Mouse (Mus musculus): Measurements from ENCODE around the gene Pfkp. TPM values are rescaled to one million over a fixed set of nuclear protein-coding genes. Genes with fewer than 3 reads are reported as not detected.

The Pfkp gene
- polyA plus RNA-seq, 1 experiment from 2014 or later = 12.9 TPM

GRCm38 (mm10) chr13:6595403-6595802 lies 53.2 kb downstream of the Pfkp start:
- WGBS = 81% methylated on average over 4 of the region's 4 CpGs
- Histone ChIP-seq H3K36me3 (no peaks in the 10 kb centered on the region), H3K27me3 (no peaks in the 10 kb centered on the region), H3K4me2 (replicated peaks) (no peak overlapping the region), H3K9me3 (no peaks in the 10 kb centered on the region), H3K27ac (no peak overlapping the region), H3K9ac (no peak overlapping the region), H3K4me3 (no peak overlapping the region), H3K4me1 (no peaks in the 10 kb centered on the region)
- ATAC-seq (ENCODE audit: low FRiP score, low read depth) = no peak

DNA sequence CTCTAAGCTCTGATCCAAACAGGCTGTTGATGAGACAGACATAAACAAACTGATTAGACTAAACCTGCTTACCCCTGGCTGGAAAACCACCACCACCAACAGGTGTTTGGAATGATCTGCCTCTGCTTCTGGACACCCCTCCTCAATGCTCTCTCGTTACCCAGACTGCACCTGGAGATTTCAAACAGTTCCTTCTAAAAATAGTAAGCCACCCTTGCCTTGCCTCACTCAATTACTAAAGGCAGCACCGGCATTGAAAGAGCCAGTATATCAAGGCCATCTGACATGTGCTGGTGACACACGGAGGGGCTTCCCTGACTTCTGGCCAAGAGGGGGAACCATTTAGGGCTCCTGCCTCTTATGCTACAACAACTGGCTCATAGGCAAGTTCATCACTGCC lies 57.7 kb downstream of the Pfkp start:
- H3K4me3 ChIP-seq = no peak overlapping the region
- H3K9me3 ChIP-seq = no peaks in the 10 kb centered on the region
- H3K4me1 ChIP-seq = no peaks in the 10 kb centered on the region
- no peaks in the 10 kb centered on the region for H3K36me3 ChIP-seq
- no peak overlapping the region for H3K4me2 ChIP-seq (replicated peaks)
- H3K27me3 ChIP-seq = no peaks in the 10 kb centered on the region
- H3K9ac ChIP-seq = no peak overlapping the region
- no peak for ATAC-seq (ENCODE audit: low FRiP score, low read depth)
- 30% methylated on average over 3 of the region's 3 CpGs for WGBS
- no peak overlapping the region for H3K27ac ChIP-seq

DNA sequence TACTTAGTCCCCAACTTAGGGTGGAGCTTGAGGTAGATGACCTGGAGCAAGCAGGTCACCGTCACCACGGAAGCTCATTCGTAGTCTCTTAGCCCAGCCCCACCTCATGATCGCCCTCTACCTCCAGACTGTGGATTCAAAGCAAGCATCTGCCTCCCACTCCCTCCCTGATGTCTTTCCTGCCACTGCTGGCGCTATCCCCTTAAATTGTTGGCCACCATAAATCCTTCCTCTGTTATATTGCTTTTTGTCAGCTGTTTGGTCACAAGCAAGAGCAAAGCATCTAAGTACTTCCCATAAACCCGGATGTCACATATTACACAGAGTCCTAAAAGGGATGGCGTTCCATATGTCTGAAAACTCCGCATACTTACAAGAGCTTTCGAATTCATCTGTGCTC lies 62.6 kb downstream of the Pfkp start:
- H3K36me3 ChIP-seq = peaks cover 14% of the 10 kb centered on the region
- no peaks in the 10 kb centered on the region for H3K4me1 ChIP-seq
- no peak overlapping the region for H3K4me3 ChIP-seq
- H3K9ac ChIP-seq = no peak overlapping the region
- H3K27ac ChIP-seq = no peak overlapping the region
- no peak for ATAC-seq (ENCODE audit: low FRiP score, low read depth)
- H3K27me3 ChIP-seq = no peaks in the 10 kb centered on the region
- H3K9me3 ChIP-seq = no peaks in the 10 kb centered on the region
- H3K4me2 ChIP-seq (replicated peaks) = no peak overlapping the region
- WGBS = 69% methylated on average over 9 of the region's 9 CpGs

GRCm38 (mm10) chr13:6583499-6584125 lies 65.0 kb downstream of the Pfkp start:
- H3K9me3 ChIP-seq = no peaks in the 10 kb centered on the region
- H3K36me3 ChIP-seq = peaks cover 37% of the 10 kb centered on the region
- H3K27me3 ChIP-seq = no peaks in the 10 kb centered on the region
- H3K9ac ChIP-seq = no peak overlapping the region
- H3K4me3 ChIP-seq = no peak overlapping the region
- 68% methylated on average over 4 of the region's 4 CpGs for WGBS
- no peaks in the 10 kb centered on the region for H3K4me1 ChIP-seq
- no peak overlapping the region for H3K4me2 ChIP-seq (replicated peaks)
- ATAC-seq (ENCODE audit: low FRiP score, low read depth) = no peak
- H3K27ac ChIP-seq = no peak overlapping the region

- Histone ChIP-seq H3K4me2 (replicated peaks) (no peak overlapping the region), H3K27ac (no peak overlapping the region), H3K4me3 (no peak overlapping the region), H3K9me3 (no peaks in the 10 kb centered on the region), H3K36me3 (peaks cover 95% of the 10 kb centered on the region), H3K4me1 (no peaks in the 10 kb centered on the region), H3K9ac (no peak overlapping the region), H3K27me3 (no peaks in the 10 kb centered on the region)
- 96% methylated on average over 6 of the region's 6 CpGs for WGBS
- peak; percentile 39; the same call in 1 of the 2 replicates for ATAC-seq (ENCODE audit: low FRiP score, low read depth)
These were observed 72.6 kb downstream of the Pfkp start for GRCm38 (mm10) chr13:6575920-6576509.

- Histone ChIP-seq H3K36me3 (peaks cover 96% of the 10 kb centered on the region), H3K9me3 (no peaks in the 10 kb centered on the region), H3K4me3 (no peak overlapping the region), H3K4me2 (replicated peaks) (no peak overlapping the region), H3K4me1 (no peaks in the 10 kb centered on the region), H3K9ac (no peak overlapping the region), H3K27me3 (no peaks in the 10 kb centered on the region), H3K27ac (no peak overlapping the region)
- ATAC-seq (ENCODE audit: low FRiP score, low read depth) = no peak
- WGBS = 93% methylated on average over 5 of the region's 5 CpGs
These were observed 83.0 kb downstream of the Pfkp start for GRCm38 (mm10) chr13:6565571-6565970.

DNA sequence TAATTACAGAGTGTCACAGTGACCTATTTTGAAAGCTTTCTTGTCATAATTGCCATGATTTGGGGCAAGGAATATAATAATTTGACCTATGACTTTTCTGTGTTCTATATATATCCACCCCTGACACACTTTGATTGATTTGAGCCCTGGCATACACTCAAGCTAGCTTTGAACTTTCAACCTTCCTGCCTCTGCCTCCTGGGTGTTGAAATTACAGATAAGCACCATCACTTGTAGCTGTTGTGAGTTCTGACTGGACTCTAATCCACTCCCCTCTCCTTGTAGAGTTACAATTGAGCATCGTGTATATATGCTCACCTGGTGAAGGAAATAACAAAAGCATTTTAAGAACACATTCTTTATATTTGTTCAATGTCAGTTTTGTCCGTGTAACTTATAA lies 86.2 kb downstream of the Pfkp start:
- Histone ChIP-seq H3K9me3 (no peaks in the 10 kb centered on the region), H3K27ac (no peak overlapping the region), H3K4me3 (no peak overlapping the region), H3K9ac (no peak overlapping the region), H3K27me3 (no peaks in the 10 kb centered on the region), H3K36me3 (peaks cover 94% of the 10 kb centered on the region), H3K4me1 (no peaks in the 10 kb centered on the region), H3K4me2 (replicated peaks) (no peak overlapping the region)
- no peak for ATAC-seq (ENCODE audit: low FRiP score, low read depth)
- WGBS = 93% methylated on average over 2 of the region's 2 CpGs

DNA sequence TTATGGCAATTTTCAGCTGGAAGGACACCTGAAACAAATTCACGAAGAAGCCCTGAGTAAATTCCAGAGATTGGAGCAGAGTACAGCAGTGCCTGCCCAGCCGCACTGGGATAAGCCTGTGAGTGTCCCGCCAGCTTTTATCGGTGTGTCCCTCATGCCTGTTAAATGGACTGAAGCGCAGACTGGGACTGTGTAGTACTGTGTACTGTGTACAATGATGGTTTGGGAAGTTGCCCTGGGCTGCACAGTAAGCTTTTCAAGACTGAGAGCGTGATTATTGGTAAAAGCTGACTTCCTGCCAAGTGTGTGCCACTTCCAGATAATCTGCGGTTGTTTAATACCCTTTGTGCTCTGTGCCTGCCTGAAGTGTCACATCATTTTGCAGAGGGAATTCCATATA lies 90.8 kb downstream of the Pfkp start:
- peaks cover 87% of the 10 kb centered on the region for H3K36me3 ChIP-seq
- H3K4me2 ChIP-seq (replicated peaks) = no peak overlapping the region

GRCm38 (mm10) chr13:6555656-6556055 lies 92.9 kb downstream of the Pfkp start:
- Histone ChIP-seq H3K36me3 (peaks cover 87% of the 10 kb centered on the region), H3K27me3 (no peaks in the 10 kb centered on the region), H3K9ac (no peak overlapping the region), H3K9me3 (no peaks in the 10 kb centered on the region), H3K4me2 (replicated peaks) (no peak overlapping the region), H3K27ac (no peak overlapping the region), H3K4me3 (no peak overlapping the region), H3K4me1 (no peaks in the 10 kb centered on the region)
- ATAC-seq (ENCODE audit: low FRiP score, low read depth) = no peak
- WGBS = 96% methylated on average over 11 of the region's 11 CpGs

More for the DNA sequence above, 90.8 kb downstream of the Pfkp start:
- H3K27ac ChIP-seq = no peak overlapping the region
- WGBS = 89% methylated on average over 7 of the region's 7 CpGs
- no peaks in the 10 kb centered on the region for H3K9me3 ChIP-seq
- H3K4me1 ChIP-seq = no peaks in the 10 kb centered on the region
- no peak for ATAC-seq (ENCODE audit: low FRiP score, low read depth)
- H3K27me3 ChIP-seq = no peaks in the 10 kb centered on the region
- no peak overlapping the region for H3K9ac ChIP-seq
- H3K4me3 ChIP-seq = no peak overlapping the region

DNA sequence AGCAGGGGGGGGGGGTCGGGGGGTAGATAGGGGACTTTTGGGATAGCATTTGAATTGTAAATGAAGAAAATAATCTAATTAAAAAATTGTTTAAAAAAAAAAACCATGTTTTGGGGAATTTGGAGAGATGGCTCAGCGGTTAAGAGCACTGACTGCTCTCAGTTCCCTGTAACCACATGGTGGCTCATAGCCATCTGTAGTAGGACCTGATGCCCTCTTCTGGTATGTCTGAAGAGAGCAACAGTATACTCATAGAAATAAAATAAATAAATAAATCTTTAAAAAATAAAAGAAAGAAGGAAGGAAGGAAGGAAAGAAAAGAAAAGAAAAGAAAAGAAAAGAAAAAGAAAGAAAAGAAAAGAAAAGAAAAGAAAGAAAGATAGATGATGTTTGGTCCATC lies 94.9 kb downstream of the Pfkp start:
- no peak overlapping the region for H3K4me3 ChIP-seq
- WGBS = 94% methylated on average over 2 of the region's 2 CpGs
- no peak overlapping the region for H3K27ac ChIP-seq
- H3K9me3 ChIP-seq = no peaks in the 10 kb centered on the region
- no peak for ATAC-seq (ENCODE audit: low FRiP score, low read depth)
- no peaks in the 10 kb centered on the region for H3K27me3 ChIP-seq
- H3K36me3 ChIP-seq = peaks cover 80% of the 10 kb centered on the region
- no peak overlapping the region for H3K9ac ChIP-seq
- H3K4me1 ChIP-seq = peaks cover 11% of the 10 kb centered on the region
- H3K4me2 ChIP-seq (replicated peaks) = no peak overlapping the region

- 60% methylated on average over 6 of the region's 6 CpGs for WGBS
These were observed 113.2 kb downstream of the Pfkp start for GRCm38 (mm10) chr13:6535287-6535932.

GRCm38 (mm10) chr13:6532683-6533082 lies 115.9 kb downstream of the Pfkp start:
- WGBS = 82% methylated on average over 1 of the region's 1 CpGs
- ATAC-seq (ENCODE audit: low FRiP score, low read depth) = no peak

More at GRCm38 (mm10) chr13:6535287-6535932, 113.2 kb downstream of the Pfkp start:
- H3K9ac ChIP-seq = no peak overlapping the region
- no peaks in the 10 kb centered on the region for H3K4me1 ChIP-seq
- no peak overlapping the region for H3K27ac ChIP-seq
- H3K9me3 ChIP-seq = no peaks in the 10 kb centered on the region
- H3K4me3 ChIP-seq = no peak overlapping the region
- no peaks in the 10 kb centered on the region for H3K36me3 ChIP-seq
- ATAC-seq (ENCODE audit: low FRiP score, low read depth) = no peak
- H3K27me3 ChIP-seq = no peaks in the 10 kb centered on the region
- no peak overlapping the region for H3K4me2 ChIP-seq (replicated peaks)

More at GRCm38 (mm10) chr13:6532683-6533082, 115.9 kb downstream of the Pfkp start:
- Histone ChIP-seq H3K27ac (no peak overlapping the region), H3K36me3 (no peaks in the 10 kb centered on the region), H3K9ac (no peak overlapping the region), H3K4me2 (replicated peaks) (no peak overlapping the region), H3K9me3 (no peaks in the 10 kb centered on the region), H3K27me3 (no peaks in the 10 kb centered on the region), H3K4me3 (no peak overlapping the region), H3K4me1 (no peaks in the 10 kb centered on the region)

All from limb, embryonic 13.5 days (tissue).